Mouse (Mus musculus) gastrocnemius, postnatal 10 days (tissue): ENCODE measurements around the gene Prkca. TPM values are rescaled to one million over a fixed set of nuclear protein-coding genes. Genes with fewer than 3 reads are reported as not detected.

ENCODE experiments used
- DNase-seq: peaks from one replicate; pipeline ENCODE4 v3.0.0; 2021; ENCODE audit warnings: mixed read lengths
- total RNA-seq, 2 experiments: library from RNA; stranded (reverse); gene quantifications; 2 replicates each; pipeline ENCODE4 v1.2.3; 2021

Prkca gene
- total RNA-seq, 2 experiments from 2014 or later, result 47.6 to 51.0 TPM

DNA sequence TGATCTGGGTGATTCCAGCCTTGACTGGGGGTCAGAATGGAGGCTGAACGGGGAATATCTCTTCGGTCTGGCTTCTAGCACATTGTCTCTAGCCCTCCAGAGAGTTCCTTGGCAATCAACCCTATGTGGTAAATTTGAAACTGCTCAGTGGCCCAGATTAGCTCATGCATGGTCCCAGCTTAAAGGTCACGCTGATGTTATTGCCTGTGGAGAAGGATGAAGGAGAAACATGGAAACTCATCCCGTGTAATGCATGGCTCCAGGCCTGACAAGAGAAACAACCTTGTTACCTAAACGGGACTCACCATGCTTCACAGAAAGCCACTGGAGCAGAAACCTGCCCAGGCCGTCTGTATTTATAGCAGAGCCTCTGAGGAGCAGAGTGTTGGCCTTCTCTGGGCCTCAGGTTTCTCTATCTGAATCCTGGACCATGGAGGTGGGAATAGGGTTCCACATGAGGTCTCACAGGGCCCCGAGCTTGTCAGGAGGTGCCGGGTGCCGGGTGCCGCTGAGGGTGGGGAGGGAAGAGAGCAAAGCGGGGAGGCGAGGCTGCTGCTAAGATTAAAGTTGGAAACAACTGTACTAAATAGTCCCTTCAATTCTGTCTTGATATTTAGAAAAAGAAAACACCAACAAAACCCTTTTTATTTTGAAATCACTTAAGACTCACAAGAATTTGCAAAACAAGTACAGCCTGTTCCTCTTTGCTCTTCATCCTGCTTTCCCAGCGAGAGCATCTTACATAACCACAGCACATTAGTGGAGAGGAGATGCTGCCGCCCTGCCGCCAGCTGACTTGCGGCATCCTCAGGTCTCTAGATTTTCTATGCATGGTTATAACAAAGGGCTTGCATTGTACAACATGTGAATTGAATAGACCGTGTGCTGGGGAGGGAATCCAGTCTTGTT, 281.9 kb downstream of the Prkca start:
- DNase-seq, result no peak

DNA sequence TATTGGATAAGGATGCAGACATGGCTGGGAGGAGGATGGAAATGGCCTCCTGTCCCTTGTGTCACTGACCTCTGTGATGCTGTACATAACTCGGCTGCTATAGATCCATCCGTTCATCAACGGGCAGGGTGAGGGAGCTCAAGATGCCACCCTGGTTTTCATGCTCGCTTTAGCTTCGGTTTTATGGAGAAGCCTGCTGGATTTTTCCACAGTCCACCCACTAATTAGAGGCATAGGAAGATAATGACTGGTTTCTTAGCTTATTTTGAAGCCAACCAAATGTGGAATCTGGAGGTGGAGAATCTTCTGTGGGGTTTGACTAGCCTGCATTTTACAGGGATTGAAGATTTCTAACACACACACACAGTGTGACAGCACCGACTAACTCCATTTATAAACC, 286.6 kb downstream of the Prkca start:
- DNase-seq, result no peak

DNA sequence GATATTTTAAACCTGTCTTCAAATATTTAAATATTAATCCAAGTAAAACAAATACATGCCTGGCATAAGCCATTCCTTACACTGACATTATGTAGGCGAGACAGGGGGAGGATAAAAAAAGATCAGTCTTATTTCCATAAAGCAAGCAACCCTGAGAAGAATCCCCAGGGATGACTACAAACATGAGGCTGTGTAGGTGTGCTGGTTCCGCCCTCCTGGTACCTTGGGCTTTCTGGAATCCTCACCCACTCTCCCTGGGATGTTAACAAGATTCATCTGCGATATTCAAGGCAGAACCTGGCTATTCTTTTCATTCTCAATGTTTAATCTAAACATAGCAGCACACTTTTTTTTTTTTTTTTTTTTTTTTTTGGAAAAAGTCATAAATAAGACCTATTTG, 289.1 kb downstream of the Prkca start:
- DNase-seq, result no peak

DNA sequence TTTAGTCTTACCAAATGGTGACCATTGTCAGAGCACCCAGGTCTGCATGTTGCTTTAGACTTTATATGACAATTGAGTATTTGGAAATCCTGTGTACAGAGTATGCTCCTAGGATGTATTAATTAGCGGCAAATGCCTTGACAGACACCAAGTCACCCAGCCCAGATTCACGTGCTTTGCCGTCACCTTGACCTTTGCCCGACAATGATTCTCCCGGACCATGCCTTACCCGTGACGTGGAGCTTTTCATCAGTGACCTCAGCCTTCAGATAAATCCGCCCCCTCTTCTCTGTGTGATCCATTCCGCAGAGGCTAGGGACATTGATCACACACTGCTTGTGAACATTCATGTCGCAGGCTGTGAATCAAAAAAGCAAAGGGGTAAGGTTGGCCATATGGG, 290.0 kb downstream of the Prkca start:
- DNase-seq, result no peak

DNA sequence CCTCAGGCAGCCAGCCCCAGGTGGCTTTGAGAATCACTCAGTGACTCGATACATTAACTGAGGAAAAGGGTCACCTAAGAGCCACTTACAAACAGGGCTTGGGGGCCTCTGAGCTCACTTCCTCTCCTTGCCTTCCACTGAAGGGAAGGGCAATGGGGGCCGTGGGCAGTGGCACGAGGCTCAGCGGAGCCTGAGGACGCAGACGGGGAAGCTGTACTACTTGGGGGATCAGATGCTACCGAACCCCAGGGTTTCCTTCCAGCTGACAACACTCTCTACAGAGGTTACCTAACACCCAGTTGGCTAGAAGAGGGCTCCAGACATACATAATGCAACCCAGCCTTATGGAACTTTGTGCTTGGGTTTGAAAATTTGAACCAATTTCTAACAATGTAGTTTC, 302.1 kb downstream of the Prkca start:
- DNase-seq, result no peak

DNA sequence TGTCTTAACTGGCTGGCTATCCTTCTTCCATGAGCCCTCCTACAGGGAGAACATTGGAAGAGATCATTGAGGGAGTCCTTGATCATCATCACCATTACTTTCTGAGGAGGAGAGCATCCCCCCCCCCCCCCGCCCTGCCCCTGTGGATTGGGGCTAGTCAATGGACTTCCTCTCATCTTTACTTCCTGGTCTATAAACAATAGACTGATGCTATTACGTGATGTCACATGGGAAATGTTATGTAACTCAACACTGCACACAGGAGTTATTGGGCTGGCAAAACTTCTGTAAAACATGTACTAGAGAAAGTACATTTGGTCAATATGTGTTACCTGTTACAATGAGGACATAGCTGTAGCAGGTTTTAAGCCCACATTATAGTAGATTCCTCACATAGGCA, 302.9 kb downstream of the Prkca start:
- DNase-seq, result no peak

DNA sequence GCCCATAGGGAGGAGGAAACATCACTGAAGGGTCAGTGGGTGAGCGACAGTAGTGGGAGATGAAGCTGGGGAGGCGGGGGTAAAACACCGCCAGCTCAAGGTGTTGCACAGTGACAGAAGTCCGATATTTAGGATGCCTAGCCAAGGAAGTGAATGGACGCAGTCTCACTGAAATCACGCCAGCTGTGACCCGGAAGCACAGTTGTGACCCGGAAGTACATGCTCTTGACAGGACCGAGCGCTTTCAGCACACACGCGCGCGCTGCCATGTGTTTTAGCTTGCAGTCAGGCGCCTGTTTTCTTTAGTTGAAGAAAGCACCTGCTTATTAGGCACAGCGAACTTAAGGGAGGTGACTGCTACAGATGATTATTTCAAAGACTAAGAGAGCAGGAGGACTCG, 304.0 kb downstream of the Prkca start:
- no peak for DNase-seq

DNA sequence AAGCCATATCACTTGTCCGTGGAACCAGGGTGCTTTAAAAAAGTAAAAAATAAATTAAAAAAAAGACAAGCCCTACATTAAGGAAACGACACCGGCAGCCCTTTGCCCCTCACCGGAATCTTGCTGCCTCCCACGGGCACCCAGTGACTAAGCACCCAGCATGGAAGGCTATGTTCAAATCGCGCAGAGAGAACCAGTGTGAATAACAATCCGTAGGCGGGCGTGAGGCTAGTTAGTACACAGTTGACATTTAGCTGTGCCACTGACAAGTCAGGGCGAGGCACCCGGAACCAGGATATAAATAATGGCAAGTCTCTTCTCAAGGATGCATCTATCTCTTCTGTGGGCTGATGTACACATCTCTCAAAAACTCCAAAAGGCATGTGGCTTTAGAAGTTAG, 304.7 kb downstream of the Prkca start:
- DNase-seq, result no peak

DNA sequence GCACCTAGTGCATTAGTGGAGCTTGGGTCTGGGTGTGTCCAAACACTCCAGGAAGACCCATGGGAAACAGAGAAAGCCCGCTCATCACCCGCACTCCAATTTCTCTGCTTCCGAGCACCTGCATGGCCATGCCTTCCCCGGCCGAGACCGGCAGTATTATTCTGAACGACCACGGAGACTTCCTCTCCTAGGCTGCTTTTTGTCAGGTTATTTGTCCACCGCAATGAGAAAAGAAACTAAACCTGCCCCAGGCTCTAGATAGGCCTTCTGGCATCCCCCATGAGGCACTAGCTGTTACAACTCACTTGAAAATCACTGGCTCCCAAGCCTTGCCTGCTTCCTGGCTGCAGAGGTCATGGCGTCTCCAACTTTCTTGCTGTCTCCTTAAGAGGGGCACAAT, 307.4 kb downstream of the Prkca start:
- DNase-seq, result no peak

DNA sequence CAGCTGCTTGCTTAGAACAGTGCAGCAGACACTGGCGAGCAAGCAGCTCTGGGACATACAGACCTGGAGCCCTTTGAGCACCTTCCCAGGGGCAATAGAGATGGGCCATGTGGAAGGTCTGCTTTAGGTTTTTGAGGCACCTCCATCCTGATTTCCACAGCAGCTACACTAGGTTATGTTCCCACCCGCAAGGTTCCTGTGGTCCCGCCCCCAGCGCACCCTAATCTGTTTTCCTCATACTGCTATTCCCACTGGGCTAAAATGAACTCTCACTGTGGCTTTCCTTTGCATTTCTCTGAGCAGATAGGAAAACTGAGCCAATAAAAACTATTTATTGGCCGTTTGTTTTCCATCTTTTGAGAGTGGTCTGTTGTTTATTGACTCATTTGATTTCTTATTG, 308.0 kb downstream of the Prkca start:
- DNase-seq, result no peak

DNA sequence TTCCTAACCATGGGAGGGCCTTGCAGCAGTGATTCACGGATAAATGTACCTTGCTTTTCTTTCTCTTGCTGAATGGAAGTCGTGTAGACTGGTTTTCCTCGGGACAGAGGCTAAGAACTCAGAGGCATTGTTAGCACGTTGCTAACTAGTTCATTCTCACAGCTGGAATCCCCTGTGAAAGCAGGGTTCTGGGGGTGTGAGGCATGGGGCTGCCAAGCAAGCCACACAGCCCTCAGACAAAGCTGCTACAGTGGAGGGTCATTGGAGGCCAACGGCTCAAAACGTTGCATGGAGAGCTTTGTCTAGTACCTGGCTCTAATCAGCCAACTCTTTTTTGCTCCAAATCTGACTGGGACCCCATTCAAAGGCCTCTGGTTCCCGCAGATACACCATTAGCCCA, 309.4 kb downstream of the Prkca start:
- DNase-seq, result no peak

DNA sequence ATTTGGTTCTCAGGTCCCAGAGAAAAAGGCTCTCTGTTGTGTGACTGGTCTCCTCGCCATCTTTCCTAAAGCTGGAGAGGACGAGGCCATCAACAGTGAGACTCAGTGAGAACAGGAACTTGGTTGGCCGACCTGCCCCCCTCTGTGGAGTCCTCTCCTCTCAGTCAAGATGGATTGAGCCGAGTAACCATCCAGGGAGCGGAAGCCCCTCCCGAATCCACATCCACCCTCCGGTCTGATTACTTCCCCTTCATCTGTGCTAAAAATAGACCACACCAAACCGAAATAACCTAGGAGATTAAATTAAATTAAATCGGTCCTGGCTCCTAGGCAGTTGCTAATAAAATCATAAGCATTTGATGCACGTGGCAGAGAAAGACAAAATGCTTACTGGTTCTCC, 311.2 kb downstream of the Prkca start:
- no peak for DNase-seq

DNA sequence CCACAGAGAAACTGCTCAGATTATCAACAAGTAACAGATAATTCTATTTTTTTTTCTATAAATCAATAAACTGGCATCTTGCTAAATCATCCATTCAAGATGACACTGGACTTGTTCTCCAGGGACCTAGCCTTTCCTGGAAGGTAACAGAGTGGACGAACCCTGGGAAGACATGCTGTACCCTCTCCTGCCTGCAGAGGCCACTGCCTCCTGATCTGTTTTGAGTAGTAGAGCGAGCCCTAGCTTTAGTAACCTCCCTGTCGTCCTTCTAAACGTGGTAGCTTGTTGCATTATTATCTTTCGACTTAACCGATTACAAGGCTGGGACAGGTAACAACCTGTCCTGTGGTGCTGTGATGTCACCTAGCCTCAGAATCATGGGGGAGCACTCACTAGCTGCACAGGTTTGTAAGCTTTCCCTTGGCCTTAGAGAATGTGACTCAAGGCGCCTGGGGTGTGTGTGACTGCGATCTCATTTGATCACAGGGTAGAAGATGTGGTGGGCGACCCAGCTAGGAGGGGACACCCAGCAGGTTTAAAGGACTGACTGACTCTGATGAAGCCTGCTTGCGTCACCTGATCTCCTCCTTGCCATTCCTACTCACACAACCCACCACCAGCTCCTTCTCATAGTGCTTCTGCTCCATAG, 312.6 kb downstream of the Prkca start:
- peak; percentile 45 for DNase-seq

DNA sequence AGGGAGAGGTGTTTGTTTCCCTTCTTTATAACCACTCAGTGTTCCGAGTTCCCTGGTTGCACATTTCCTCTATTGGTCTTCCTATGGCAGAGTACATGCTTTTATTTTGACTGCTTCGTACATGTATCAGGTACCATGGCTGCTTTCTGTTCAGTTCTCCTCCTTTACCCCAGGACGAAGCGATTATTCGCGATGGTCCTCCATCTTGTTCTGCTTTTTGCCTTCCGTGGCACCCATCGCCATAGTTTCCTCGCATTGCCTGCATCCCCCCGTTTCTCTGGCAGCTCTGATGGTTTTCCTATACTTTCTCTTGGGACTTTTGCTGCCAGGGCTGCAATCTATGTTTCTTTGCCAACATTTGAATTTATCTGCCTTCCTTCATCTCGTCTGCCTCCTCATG, 314.4 kb downstream of the Prkca start:
- DNase-seq, result no peak

DNA sequence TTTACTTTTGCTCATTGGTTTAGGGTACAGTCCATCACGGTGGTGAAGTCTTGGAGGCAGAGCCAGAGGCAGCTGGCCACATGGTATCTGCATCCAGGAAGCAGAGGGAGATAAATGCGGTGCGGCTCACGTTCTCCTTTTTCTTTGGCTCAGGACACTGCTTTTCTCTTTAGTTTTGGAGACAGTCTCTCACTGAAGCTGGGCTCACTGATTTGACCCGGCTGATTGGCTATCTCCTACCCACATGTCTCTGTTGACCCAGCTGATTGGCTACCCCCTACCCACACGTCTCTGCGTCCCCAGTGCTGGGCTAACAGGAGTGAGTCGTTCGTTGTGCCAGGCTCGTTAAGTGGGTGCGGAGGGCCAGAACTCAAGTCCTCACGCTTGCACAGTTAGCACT, 315.3 kb downstream of the Prkca start:
- peak; percentile 23 for DNase-seq

DNA sequence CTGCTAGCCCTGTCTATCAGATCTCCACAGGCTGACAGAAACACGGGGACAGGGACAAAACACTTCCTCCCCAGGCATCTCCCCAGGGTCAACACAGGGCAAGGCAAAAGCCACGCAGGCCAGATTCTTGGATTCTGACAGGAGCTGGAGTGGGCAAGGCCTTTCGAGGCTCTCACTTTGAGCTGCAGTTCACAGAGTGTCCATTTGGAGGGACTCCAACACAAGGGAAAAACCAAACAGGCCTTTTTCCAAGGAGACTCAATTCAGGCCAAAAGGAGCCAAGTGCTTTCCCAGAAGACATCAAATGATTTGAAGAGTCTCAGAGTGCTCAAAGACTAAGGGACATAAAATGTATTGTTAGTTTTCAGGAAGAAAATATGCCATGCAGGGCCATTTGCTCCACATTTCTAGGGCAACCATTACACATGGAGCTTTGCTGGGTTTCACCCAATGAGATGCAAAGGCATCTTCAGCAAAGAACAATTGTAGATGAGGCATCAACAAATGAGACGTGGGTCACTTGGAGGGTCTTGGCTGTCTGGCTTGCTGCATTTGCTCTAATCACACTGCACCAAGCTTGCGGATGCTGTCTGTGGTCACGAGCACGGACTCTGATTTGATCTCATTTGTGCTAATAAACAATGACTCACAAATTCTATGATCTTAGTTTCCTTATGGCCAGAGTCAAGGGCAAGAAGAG, 317.9 kb downstream of the Prkca start:
- DNase-seq, result peak; percentile 31

DNA sequence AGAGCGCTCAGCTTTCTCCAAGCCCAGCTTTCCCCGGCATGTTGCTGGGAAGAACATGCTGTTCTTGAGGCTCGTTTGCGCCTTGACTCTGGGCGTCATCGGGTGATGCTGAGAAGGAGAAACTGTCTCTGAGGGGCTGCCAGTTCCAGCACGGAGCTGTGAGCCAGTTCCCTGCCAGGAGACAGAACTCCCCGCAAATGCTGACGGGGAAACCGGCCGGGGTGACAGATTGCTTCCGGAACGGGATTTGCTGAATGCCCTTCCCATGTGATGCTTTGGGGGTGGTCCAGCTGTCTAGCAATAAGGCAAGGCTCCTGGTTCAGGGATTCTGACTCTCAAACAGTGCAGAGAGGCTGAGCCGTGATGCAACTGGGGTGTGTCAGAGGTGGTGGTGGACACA, 320.5 kb downstream of the Prkca start:
- DNase-seq, result no peak

DNA sequence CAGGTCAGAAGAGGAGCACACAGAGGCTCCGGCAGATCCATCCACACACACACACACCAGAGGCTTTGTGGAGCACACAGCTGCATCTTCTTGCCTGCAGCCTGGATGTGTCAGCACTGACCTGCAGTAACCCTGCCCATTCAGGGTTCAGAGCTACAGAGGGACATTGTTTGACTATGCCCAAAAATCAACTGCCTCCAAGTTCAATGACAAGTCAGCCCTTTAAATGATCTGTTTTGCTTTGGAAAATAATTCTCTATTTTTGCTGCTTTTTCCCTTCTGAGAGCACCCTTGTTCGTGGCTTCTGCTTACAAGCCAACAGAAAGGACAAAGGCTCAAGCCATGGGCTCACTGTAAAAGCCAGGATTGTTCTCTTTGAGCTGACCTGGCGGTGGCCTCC, 322.8 kb downstream of the Prkca start:
- DNase-seq, result no peak

DNA sequence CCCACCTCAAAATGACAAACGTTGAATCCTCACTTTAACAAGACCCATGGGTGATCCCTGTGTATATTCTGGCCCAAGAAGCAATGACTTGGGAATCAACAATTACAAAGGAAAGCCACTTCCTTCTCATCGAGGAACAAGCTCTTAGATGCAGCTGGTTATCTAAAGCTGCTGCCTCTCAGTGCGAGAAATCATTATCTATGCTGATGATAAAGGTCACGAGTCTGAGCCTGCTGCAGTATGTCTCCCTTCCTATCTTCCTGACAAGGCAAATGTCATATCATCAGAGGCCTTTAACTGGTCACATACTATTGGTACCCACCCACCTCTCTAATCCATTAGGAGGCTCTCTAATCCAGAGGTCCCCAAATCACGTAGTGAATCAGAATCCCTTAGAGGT, 328.4 kb downstream of the Prkca start:
- DNase-seq, result no peak

DNA sequence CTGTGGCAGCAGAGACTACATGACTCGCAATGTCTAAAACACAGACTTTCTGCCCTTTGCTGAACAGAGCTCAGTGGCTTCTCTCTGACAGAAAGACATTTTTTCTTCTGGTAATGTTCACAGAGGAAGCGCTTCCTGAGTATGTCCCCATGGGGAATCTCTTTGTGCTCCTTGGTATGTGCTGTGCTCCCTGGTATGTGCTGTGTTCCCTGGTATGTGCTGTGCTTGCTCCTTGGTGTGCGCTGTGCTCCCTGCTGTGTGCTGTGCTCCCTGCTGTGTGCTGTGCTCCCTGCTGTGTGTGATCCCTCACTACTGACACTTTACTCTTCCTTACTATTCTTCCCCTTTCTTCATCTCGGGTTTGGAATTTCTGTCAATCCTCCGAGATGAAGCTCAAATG, 330.3 kb downstream of the Prkca start:
- DNase-seq, result no peak

DNA sequence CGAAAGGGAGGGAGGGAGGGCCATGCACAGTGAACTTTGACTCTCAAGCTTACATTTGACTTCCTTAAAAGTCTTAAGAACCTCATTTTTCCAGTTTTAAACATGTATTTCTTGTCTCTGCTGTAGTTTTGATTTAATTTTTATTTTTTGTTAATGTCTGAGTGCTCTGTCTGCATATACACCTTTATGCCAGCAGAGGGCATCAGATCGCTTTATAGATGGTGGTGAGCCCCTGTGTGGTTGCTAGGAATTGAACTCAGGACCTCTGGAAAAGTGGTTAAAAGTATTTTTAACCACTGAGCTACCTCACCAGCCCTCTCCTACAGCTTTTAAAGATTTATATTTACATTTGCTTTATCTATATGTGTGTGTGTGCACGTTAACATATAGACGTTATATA, 333.3 kb downstream of the Prkca start:
- no peak for DNase-seq

DNA sequence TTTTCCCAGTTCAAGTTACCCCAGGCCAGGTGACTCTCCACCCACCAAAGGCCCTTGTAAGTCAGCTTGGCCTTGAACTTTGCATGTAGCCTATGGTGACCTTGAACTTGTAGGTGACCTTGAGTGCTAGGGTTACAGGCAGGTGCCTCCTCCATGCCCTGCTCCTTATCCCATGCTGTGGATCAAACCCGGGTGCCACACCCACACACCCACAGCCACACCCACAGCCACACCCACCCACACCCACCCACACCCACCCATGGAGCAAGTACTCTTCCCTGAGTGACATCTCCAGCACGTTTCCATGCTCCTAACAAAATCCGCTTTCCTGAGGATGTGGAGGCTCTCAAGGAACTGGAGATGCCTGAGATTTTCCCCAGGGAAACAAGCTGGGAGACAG, 344.8 kb downstream of the Prkca start:
- no peak for DNase-seq

DNA sequence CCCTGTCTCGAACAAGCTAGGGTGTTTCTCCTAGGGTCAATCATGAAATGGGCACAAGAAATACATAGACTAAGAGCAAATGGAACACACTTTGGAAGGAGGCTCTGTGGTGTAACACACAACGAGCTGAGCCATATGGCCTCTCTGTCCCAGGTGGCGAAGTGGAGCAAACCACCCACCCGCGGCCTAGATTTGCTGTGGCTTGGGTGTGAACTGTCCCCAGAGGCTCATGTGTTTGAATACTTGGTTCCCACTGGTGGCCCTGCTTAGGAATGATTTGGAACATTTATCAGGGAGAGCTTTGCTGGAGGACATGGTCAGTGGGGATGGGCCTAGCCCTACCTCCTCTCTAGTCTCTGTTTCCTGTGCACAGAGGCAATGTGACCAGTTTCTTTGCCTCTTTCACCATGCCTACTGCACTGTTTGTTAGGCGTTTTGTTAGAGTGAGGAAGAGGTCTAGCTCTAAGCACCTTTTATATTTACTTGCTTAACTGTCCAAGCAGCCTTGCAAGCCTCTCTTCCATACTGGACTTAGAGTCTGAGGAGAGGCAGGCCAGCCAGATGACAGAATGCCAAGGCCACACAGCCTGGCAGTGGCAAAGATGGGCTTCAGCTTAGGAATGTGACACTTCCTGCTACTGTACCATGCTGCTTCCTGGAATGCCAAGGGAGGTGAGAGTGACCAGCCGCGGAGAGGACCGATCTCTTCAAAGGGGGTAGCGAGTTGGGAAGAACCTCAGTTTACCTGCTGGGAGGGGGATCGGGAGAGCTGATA, 346.6 kb downstream of the Prkca start:
- DNase-seq, result no peak
